Comparison of ENCODE assay signal across 8 mouse cellular contexts in genomic region chr11:87662407-87662806, GRCm38 (mm10). TPM values are rescaled to one million over a fixed set of nuclear protein-coding genes. Genes with fewer than 3 reads are reported as not detected.
DNase-seq lines count a peak whose midpoint lies in the region; ATAC-seq and TF ChIP-seq lines count a peak whose summit lies in the region.

TSS of gene Rnf43 (plus strand) at chr11:87662722.

- under 1% methylated on average over 8 of the region's 8 CpGs for WGBS in forebrain, embryonic 15.5 days
- under 1% methylated on average over 8 of the region's 8 CpGs for WGBS in lung, adult 2 months

- H3K4me3 ChIP-seq in ES-E14 (ENCODE audit: insufficient read depth in 1 of 2, low read depth in 1 of 2, low read length in 2 of 2, poor library complexity in 1 of 2, severe bottlenecking in 1 of 2), result peak within 1 kb of the TSS; percentile 25 to 57; a peak in 3 of 4 replicates
- H3K4me3 ChIP-seq in forebrain, embryonic 15.5 days, result peak within 1 kb of the TSS; percentile 37
- peak within 1 kb of the TSS; percentile 64 for H3K4me3 ChIP-seq in lung, adult 2 months (replicated peaks; ENCODE audit: extremely low read depth, low read depth, low read length)

- ATAC-seq in forebrain, embryonic 15.5 days (replicated peaks), result no peak
- peak; percentile 99 for ATAC-seq in neutrophil, adult 5-6 weeks (ENCODE audit: extremely low read depth, insufficient number of reproducible peaks, low FRiP score, poor library complexity, severe bottlenecking)

- intact Hi-C loops in heart, postnatal 25 days (cut with DNase I), result loop anchor here (1.0 to 2.0 kb wide), 2 partner anchors 109 to 154 kb away; no protein-coding TSS in a partner anchor

- H3K4me2 ChIP-seq in forebrain, embryonic 15.5 days (replicated peaks), result peak within 1 kb of the TSS; percentile 57

- in situ Hi-C loops in ES-E14 (cut with MboI; ENCODE audit: low sequenced_read_pairs in 2 of 2, unreplicated experiment in 2 of 2), result no loop called here

- peak within 1 kb of the TSS; percentile 6; the same call in 1 of the 2 replicates for H3K9ac ChIP-seq in ES-E14 (ENCODE audit: insufficient read depth, low read depth, low read length, poor library complexity, severe bottlenecking)
- H3K9ac ChIP-seq in forebrain, embryonic 15.5 days (replicated peaks), result no peak within 1 kb of the TSS; the same call in 1 of the 2 replicates

- TF ChIP-seq CTCF in lung, adult 2 months (IDR thresholded peaks at IDR 0.05; ENCODE audit: insufficient read depth, low read length), result peak; percentile 46

- no peaks in the 10 kb centered on the region for H3K9me3 ChIP-seq in ES-E14 (ENCODE audit: control insufficient read depth, insufficient read depth, low read depth, low read length)
- H3K9me3 ChIP-seq in forebrain, embryonic 15.5 days, result no peaks in the 10 kb centered on the region

- peaks cover 16% of the 10 kb centered on the region; the same call in 1 of the 2 replicates for H3K27me3 ChIP-seq in forebrain, embryonic 15.5 days

- TF ChIP-seq POLR2A in lung, adult 2 months (IDR thresholded peaks at IDR 0.05; ENCODE audit: borderline replicate concordance, extremely low read depth, low read depth, low read length), result peak; percentile 66; the same call in 1 of the 2 replicates

- no peak within 1 kb of the TSS for H3K27ac ChIP-seq in ES-E14 (ENCODE audit: insufficient read depth, low read depth, low read length, poor library complexity, severe bottlenecking)
- no peak within 1 kb of the TSS for H3K27ac ChIP-seq in forebrain, embryonic 15.5 days (replicated peaks)

- H3K36me3 ChIP-seq in ES-E14 (ENCODE audit: control insufficient read depth, insufficient read depth, low read length, poor library complexity, severe bottlenecking), result no peaks in the 10 kb centered on the region
- H3K36me3 ChIP-seq in forebrain, embryonic 15.5 days, result no peaks in the 10 kb centered on the region

- peak; percentile 93 for DNase-seq in ES-E14 (ENCODE audit: low read depth, low spot score)
- peak; percentile 83 for DNase-seq in cerebellum, adult 11-12 months
- peak; percentile 25 for DNase-seq in heart, postnatal 25 days (ENCODE audit: low spot score)
- peak; percentile 70 to 89 for DNase-seq in layer of hippocampus, adult 18-20 months (ENCODE audit: low spot score in 2 of 2)
- DNase-seq in lung, adult 2 months, result peak; percentile 88
- DNase-seq in thymus, adult 18-20 months, result peak; percentile 62 to 81

- H3K4me1 ChIP-seq in ES-E14 (ENCODE audit: control insufficient read depth in 2 of 2, insufficient read depth in 2 of 2, low read length in 2 of 2, poor library complexity in 1 of 2), result no peaks in the 10 kb centered on the region
- H3K4me1 ChIP-seq in forebrain, embryonic 15.5 days, result peaks cover 5% of the 10 kb centered on the region; the same call in 1 of the 2 replicates
- H3K4me1 ChIP-seq in lung, adult 2 months (ENCODE audit: control insufficient read depth, insufficient read depth, low read length), result peaks cover 3% of the 10 kb centered on the region

TF ChIP-seq in ES-E14, 5 proteins besides CTCF, POLR2A, EP300 and RAD21:
- TF ChIP-seq CHD2 (IDR thresholded peaks at IDR 0.05; ENCODE audit: low read depth, low read length), result 0 out of 2 replicates have a peak, but pooled peaks have one; percentile 35
- no peak for TF ChIP-seq HCFC1 (IDR thresholded peaks at IDR 0.05; ENCODE audit: borderline replicate concordance, insufficient read depth, low read length)
- no peak for TF ChIP-seq ZNF384 (IDR thresholded peaks at IDR 0.05; ENCODE audit: low read depth, low read length)
- TF ChIP-seq MAFK (IDR thresholded peaks at IDR 0.05; ENCODE audit: insufficient read depth, low read depth, low read length), result no peak
- peak; percentile 82 for TF ChIP-seq ZC3H11A (IDR thresholded peaks at IDR 0.05; ENCODE audit: borderline replicate concordance, low read depth, low read length)
TF ChIP-seq in ES-E14: peak in this region for 2.

RNA-seq across cellular contexts. Expression of gene Rnf43, which starts in this region (rescaled TPM):
- total RNA-seq in ES-E14 (2012; rRNA removed), result 1.1 and 1.2 TPM in 2 replicates
- 0.66 and 0.92 TPM in 2 replicates for polyA plus RNA-seq in forebrain, embryonic 15.5 days (2015; fragmentation: Nextera tagmentation; extraction: Ambion mirVana)
- total RNA-seq in heart, postnatal 25 days (2021), result under 1 TPM; 0.20 to 0.21 TPM
- 1 to 10 TPM; 2.5 to 3.1 TPM for total RNA-seq in layer of hippocampus, adult 18-20 months (2021)
- polyA plus RNA-seq in lung, adult 2 months (2012; rRNA removed), result 10.5 and 12.6 TPM in 2 replicates
- 1.5 and 1.6 TPM in 2 replicates for total RNA-seq in neutrophil, adult 5-6 weeks (2017)

Comparison
In these comparisons a context has a peak if more than half of its experiments do, and no peak if none do; other contexts are left out.
1. Peak in DNase-seq in heart, postnatal 25 days; RNA of the gene not detected or under 1 TPM.
2. DNase-seq: peak in every context shown above with its lines; median percentile 93 in ES-E14; 88 in lung, adult 2 months; 83 in cerebellum, adult 11-12 months; 80 in layer of hippocampus, adult 18-20 months; 72 in thymus, adult 18-20 months; 25 in heart, postnatal 25 days.